Mouse (Mus musculus) CH12.LX (cell line): ENCODE results near the gene Mxra7. TPM values are rescaled to one million over a fixed set of nuclear protein-coding genes. Genes with fewer than 3 reads are reported as not detected.

ENCODE experiments used
- DNase-seq: peaks from one replicate; pipeline ENCODE4 v3.0.0-alpha.2; 2013; ENCODE audit errors: extremely low read depth
- H3K27ac ChIP-seq: 2 replicates; pipeline ENCODE4 v1.5.1; 2012; ENCODE audit warnings: low read depth, mild to moderate bottlenecking, control low read depth, moderate library complexity; ENCODE audit not compliant: insufficient read depth
- H3K27me3 ChIP-seq: replicated peaks from 2 replicates; pipeline ENCODE3; 2012; ENCODE audit warnings: inconsistent platforms
- H3K36me3 ChIP-seq, 2 experiments: replicated peaks in 1 of 2; 2 replicates each; pipeline versions ENCODE3 to v1.6.1; 2012; ENCODE audit warnings: inconsistent platforms in 1 of 2, low read length in 1 of 2, mild to moderate bottlenecking in 1 of 2, mixed read lengths in 1 of 2, moderate library complexity in 1 of 2; ENCODE audit not compliant: control insufficient read depth in 1 of 2, insufficient read depth in 1 of 2
- H3K4me1 ChIP-seq, 2 experiments: 2 replicates each; pipeline ENCODE4 v1.6.1; 2012; ENCODE audit warnings: inconsistent platforms in 1 of 2, moderate library complexity in 1 of 2; ENCODE audit not compliant: insufficient read depth in 2 of 2, control insufficient read depth in 1 of 2
- H3K4me2 ChIP-seq: 2 replicates; pipeline ENCODE4 v1.6.1; 2012; ENCODE audit warnings: low read depth, mild to moderate bottlenecking, control low read depth; ENCODE audit not compliant: poor library complexity, insufficient read depth, severe bottlenecking
- H3K4me3 ChIP-seq, 3 experiments: fragments of 150-350 bp in 1 of 3; sonication (generic) in 1 of 3; replicated peaks in 1 of 3; 2 replicates each; pipeline versions ENCODE3 to v1.5.1; 2011 to 2012; ENCODE audit warnings: low read depth in 2 of 3, low read length in 2 of 3, mild to moderate bottlenecking in 2 of 3, moderate library complexity in 2 of 3, control low read depth in 1 of 3, improper control_type of control experiment in 1 of 3, inconsistent platforms in 1 of 3, mixed read lengths in 1 of 3; ENCODE audit not compliant: poor library complexity in 1 of 3
- H3K79me2 ChIP-seq: replicated peaks from 2 replicates; pipeline ENCODE4 v1.6.1; 2012; ENCODE audit warnings: mild to moderate bottlenecking, moderate library complexity; ENCODE audit not compliant: control insufficient read depth, poor library complexity, insufficient read depth, severe bottlenecking; ENCODE audit errors: extremely low read depth
- H3K9ac ChIP-seq: 2 replicates; pipeline ENCODE4 v1.6.1; 2012; ENCODE audit warnings: low read depth, mild to moderate bottlenecking, control low read depth, moderate library complexity; ENCODE audit not compliant: insufficient read depth
- H3K9me3 ChIP-seq: replicated peaks from 2 replicates; pipeline ENCODE3; 2012; ENCODE audit warnings: low read length, inconsistent platforms, mixed read lengths
- E2F4 ChIP-seq: IDR thresholded peaks from 2 replicates; pipeline ENCODE4 v1.6.1; 2011; ENCODE audit warnings: low read depth, low read length, improper control_type of control experiment; ENCODE audit not compliant: insufficient replicate concordance
- EP300 ChIP-seq: IDR thresholded peaks from 2 replicates; pipeline ENCODE4 v1.6.1; 2011; ENCODE audit warnings: low read length, improper control_type of control experiment
- ETS1 ChIP-seq: conservative IDR thresholded peaks from 2 replicates; pipeline ENCODE4 v1.6.1; 2012; ENCODE audit warnings: low read depth, mild to moderate bottlenecking, inconsistent platforms, low read length, improper control_type of control experiment, moderate library complexity
- GABPA ChIP-seq: IDR thresholded peaks from 2 replicates; pipeline ENCODE4 v1.6.1; 2012; ENCODE audit warnings: low read depth, low read length, improper control_type of control experiment, inconsistent platforms; ENCODE audit not compliant: insufficient replicate concordance
- IRF4 ChIP-seq: IDR thresholded peaks from 2 replicates; pipeline ENCODE4 v1.6.1; 2014; ENCODE audit warnings: low read depth, mild to moderate bottlenecking, inconsistent platforms, low read length, improper control_type of control experiment
- KAT2A ChIP-seq: IDR thresholded peaks from 2 replicates; pipeline ENCODE4 v1.6.1; 2012; ENCODE audit warnings: low read length, improper control_type of control experiment, inconsistent platforms; ENCODE audit not compliant: insufficient replicate concordance
- MAFK ChIP-seq: IDR thresholded peaks from 2 replicates; pipeline ENCODE4 v1.6.1; 2011; ENCODE audit warnings: low read length, improper control_type of control experiment; ENCODE audit not compliant: insufficient replicate concordance
- MYC ChIP-seq: IDR thresholded peaks from 2 replicates; pipeline ENCODE4 v1.6.1; 2011; ENCODE audit warnings: low read depth, mild to moderate bottlenecking, improper control_type of control experiment, low read length
- RCOR1 ChIP-seq: conservative IDR thresholded peaks from 2 replicates; pipeline ENCODE4 v1.6.1; 2012; ENCODE audit warnings: low read depth, mild to moderate bottlenecking, inconsistent platforms, low read length, improper control_type of control experiment
- TBP ChIP-seq: conservative IDR thresholded peaks from 2 replicates; pipeline ENCODE4 v1.6.1; 2011; ENCODE audit warnings: low read depth, low read length, improper control_type of control experiment
- TCF12 ChIP-seq: IDR thresholded peaks from 2 replicates; pipeline ENCODE4 v1.6.1; 2014; ENCODE audit warnings: low read depth, mild to moderate bottlenecking, inconsistent platforms, low read length, improper control_type of control experiment
- UBTF ChIP-seq: IDR thresholded peaks from 2 replicates; pipeline ENCODE4 v1.6.1; 2012; ENCODE audit warnings: low read depth, mild to moderate bottlenecking, inconsistent platforms, low read length, improper control_type of control experiment, moderate library complexity
- USF2 ChIP-seq: conservative IDR thresholded peaks from 2 replicates; pipeline ENCODE4 v1.6.1; 2011; ENCODE audit warnings: low read depth, low read length, improper control_type of control experiment
- dilution Hi-C: fragments of 300-500 bp; cut with MboI; formaldehyde crosslinking; loops from 2 replicates; pipeline ENCODE4 v1.14.3; 2020; ENCODE audit warnings: low sequenced_read_pairs; ENCODE audit not compliant: extremely low pct_unique_long_range_greater_than_20kb, extremely low pct_ligation_motif_present
- in situ Hi-C: fragments of 300-500 bp; cut with MboI; formaldehyde crosslinking; loops from 3 replicates; pipeline ENCODE4 v1.14.3; 2019; ENCODE audit warnings: low sequenced_read_pairs, low pct_ligation_motif_present, low pct_unique_long_range_greater_than_20kb, mixed read lengths
- polyA plus RNA-seq: library from polyadenylated mRNA; unstranded; fragments of >175 nt; gene quantifications from 2 replicates; pipeline ENCODE4 v1.2.1, GENCODE M21; 2012; ENCODE audit warnings: low read depth; ENCODE audit not compliant: insufficient read length
- total RNA-seq, 2 experiments: library from RNA; depleted of rRNA; stranded (reverse); fragments of 300-350 nt in 1 of 2; fragments of >200 nt in 1 of 2; gene quantifications; 2 replicates each; pipeline ENCODE4 v1.2.3; 2012 to 2014

Mxra7 gene
- total and polyA plus RNA-seq, 3 experiments: not detected

DNA sequence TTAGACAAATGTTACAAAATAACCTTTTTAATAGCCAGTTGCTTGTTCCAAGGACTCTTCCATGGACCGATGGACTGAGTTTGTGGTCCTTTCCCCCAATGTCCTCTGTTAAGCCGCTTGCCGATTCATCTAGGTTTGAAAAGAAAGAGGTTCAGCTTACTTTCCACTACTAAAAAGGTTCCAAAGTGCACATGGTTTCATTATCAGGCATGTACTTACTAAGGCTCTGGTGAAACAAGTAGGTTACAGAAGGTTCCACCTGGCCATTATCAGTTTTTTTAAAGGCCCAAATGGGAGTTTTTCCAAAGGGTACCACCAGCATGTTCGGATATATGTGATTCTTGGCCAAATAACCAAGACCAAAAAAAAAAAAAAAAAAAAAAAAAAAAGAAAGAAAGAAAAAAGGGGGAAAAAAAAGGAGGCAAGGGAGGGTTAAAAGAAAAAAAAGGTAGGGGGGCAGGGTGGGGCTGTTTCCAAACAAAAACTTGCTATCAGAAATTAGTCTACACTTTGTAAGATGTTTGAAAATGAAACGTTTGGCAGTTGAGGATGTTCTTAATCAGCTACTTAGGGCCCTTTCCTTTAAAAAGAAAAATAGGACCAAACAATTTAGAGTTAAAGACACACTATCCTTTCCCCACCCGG, 23.1 kb upstream of the Mxra7 start:
- H3K9ac ChIP-seq: peak overlapping the region; percentile 92
- in situ Hi-C loops: no loop called here
- no peaks in the 10 kb centered on the region for H3K9me3 ChIP-seq
- no peaks in the 10 kb centered on the region for H3K27me3 ChIP-seq
- peak; percentile 25 for DNase-seq
- dilution Hi-C loops: no loop called here
- peak overlapping the region; percentile 88 to 95 (median 92) for H3K4me3 ChIP-seq
- no peak for TF ChIP-seq IRF4
- no peak for TF ChIP-seq UBTF
- TF ChIP-seq TCF12: no peak
- no peak for TF ChIP-seq ETS1
- TF ChIP-seq TBP: 0 out of 2 replicates have a peak, but pooled peaks have one; percentile 3
- TF ChIP-seq MYC: no peak
- peaks cover 5 to 53% of the 10 kb centered on the region in 2 experiments; a peak in 3 of 4 replicates for H3K4me1 ChIP-seq
- H3K36me3 ChIP-seq: peaks cover 29 to 53% of the 10 kb centered on the region in 2 experiments
- H3K79me2 ChIP-seq: peaks cover 57% of the 10 kb centered on the region
- no peak overlapping the region for H3K27ac ChIP-seq
- H3K4me2 ChIP-seq: peak overlapping the region; percentile 83

DNA sequence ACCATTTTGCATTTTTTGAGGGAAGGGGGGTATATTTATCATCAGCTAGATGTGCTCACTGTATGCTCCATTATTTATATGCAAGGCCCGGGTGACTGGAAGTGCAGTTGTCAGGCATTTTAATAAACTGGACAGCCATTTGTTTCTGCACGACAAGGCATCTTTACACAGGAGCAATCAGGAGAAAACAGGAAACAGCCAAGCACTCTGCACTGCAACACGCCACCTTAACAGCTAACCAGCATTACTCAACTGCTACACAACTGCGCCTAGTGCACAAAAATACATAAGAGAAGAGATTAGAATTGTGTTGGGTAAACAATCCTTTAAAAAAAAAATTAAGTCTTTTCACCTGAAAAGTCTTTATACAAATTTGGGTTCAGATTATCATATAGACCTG, 22.2 kb upstream of the Mxra7 start:
- peaks cover 5 to 60% of the 10 kb centered on the region in 2 experiments; a peak in 3 of 4 replicates for H3K4me1 ChIP-seq
- no peak overlapping the region for H3K27ac ChIP-seq
- TF ChIP-seq TBP (no peak), KAT2A (no peak), RCOR1 (no peak), GABPA (no peak), USF2 (no peak), MAFK (no peak), E2F4 (no peak), EP300 (no peak)
- TF ChIP-seq, all 38 proteins: peak for 0
- in situ Hi-C loops (no loop called here), dilution Hi-C loops (no loop called here)
- peak overlapping the region; percentile 30 to 95 (median 88) for H3K4me3 ChIP-seq
- no peaks in the 10 kb centered on the region for H3K9me3 ChIP-seq
- H3K79me2 ChIP-seq: peaks cover 63% of the 10 kb centered on the region
- H3K9ac ChIP-seq: peak overlapping the region; percentile 92; the same call in 1 of the 2 replicates
- peak overlapping the region; percentile 86 for H3K4me2 ChIP-seq
- DNase-seq: peak; percentile 27
- no peaks in the 10 kb centered on the region for H3K27me3 ChIP-seq
- H3K36me3 ChIP-seq: peaks cover 29 to 56% of the 10 kb centered on the region in 2 experiments
